Mouse (Mus musculus): Measurements from ENCODE around the gene Rnaseh2c. TPM values are rescaled to one million over a fixed set of nuclear protein-coding genes. Genes with fewer than 3 reads are reported as not detected.

Rnaseh2c gene
- polyA plus RNA-seq, 1 experiment from 2014 or later: 79.1 TPM

DNA sequence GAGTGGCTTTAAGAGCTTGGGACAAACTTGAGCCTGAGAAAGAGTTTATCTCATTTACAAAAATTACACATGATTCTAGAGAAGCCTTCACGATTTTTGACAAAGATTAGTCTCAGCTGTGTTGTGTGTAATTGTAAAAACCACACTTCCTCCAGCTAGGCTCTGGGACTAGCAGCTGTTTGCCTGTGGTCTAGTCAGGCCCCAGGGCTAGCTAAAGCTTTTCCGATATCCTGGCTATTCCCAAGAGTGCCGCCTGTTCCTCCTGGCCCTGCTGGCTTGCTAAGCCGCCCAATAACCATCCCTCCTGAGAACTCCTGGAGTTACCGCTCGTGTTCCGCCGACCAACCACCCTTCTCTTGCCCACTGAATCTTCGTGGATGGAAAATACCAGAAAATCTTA, 30.4 kb downstream of the Rnaseh2c start:
- DNase-seq: no peak
- peaks cover 11% of the 10 kb centered on the region for H3K4me1 ChIP-seq (ENCODE audit: insufficient read depth)
- WGBS (ENCODE audit: insufficient replicate concordance): 71% methylated on average over 9 of the region's 9 CpGs
- no peaks in the 10 kb centered on the region for H3K36me3 ChIP-seq (replicated peaks; ENCODE audit: insufficient read depth, low read length)
- H3K9me3 ChIP-seq (ENCODE audit: low read length): no peaks in the 10 kb centered on the region
- no peak overlapping the region for H3K4me3 ChIP-seq (ENCODE audit: low read depth, low read length)
- no peak overlapping the region for H3K9ac ChIP-seq (replicated peaks)
- H3K27me3 ChIP-seq (ENCODE audit: insufficient read depth, low read length): no peaks in the 10 kb centered on the region
- no peak for TF ChIP-seq EP300 (IDR thresholded peaks at IDR 0.05; ENCODE audit: low read depth)
- TF ChIP-seq CTCF (IDR thresholded peaks at IDR 0.05; ENCODE audit: low read depth): no peak
- H3K4me2 ChIP-seq (ENCODE audit: low read depth, low read length): no peak overlapping the region
- H3K27ac ChIP-seq (ENCODE audit: low read depth): no peak overlapping the region
- no peak for ATAC-seq

DNA sequence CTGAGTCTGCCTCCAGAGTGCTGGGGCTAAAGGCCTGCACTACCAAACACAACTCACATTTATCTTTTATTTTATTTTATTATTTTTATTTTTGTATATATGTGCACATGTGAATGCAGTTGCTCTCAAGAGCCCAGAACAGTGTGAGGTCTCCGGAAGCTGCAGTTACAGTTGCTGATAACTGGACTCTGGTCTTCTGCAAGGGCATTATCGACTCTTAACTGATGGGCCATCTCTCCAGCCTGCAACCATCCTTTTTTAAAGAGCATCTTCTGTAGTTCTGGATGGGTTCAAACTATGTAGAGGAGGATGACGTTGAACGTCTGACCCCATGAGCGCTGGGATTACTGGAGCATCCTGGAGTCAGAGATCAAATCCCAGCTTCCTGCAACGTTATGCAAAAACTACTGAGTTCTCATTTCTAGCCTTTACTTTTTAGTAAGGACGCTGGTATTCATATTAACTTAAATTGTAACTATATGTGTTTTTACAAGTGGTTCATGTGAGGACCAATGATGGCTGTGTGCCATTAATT, 34.4 kb downstream of the Rnaseh2c start:
- Histone ChIP-seq H3K4me1 (ENCODE audit: insufficient read depth) (peaks cover 26% of the 10 kb centered on the region), H3K36me3 (replicated peaks; ENCODE audit: insufficient read depth, low read length) (peaks cover 23% of the 10 kb centered on the region), H3K27me3 (ENCODE audit: insufficient read depth, low read length) (no peaks in the 10 kb centered on the region), H3K9me3 (ENCODE audit: low read length) (no peaks in the 10 kb centered on the region), H3K27ac (ENCODE audit: low read depth) (peak overlapping the region; percentile 95; the same call in 1 of the 2 replicates), H3K9ac (replicated peaks) (peak overlapping the region; percentile 90; the same call in 1 of the 2 replicates), H3K4me2 (ENCODE audit: low read depth, low read length) (peak overlapping the region; percentile 97), H3K4me3 (ENCODE audit: low read depth, low read length) (no peak overlapping the region)
- no peak for DNase-seq
- no peak for TF ChIP-seq EP300 (IDR thresholded peaks at IDR 0.05; ENCODE audit: low read depth)
- TF ChIP-seq CTCF (IDR thresholded peaks at IDR 0.05; ENCODE audit: low read depth): no peak
- 64% methylated on average over 7 of the region's 7 CpGs for WGBS (ENCODE audit: insufficient replicate concordance)
- ATAC-seq: no peak

DNA sequence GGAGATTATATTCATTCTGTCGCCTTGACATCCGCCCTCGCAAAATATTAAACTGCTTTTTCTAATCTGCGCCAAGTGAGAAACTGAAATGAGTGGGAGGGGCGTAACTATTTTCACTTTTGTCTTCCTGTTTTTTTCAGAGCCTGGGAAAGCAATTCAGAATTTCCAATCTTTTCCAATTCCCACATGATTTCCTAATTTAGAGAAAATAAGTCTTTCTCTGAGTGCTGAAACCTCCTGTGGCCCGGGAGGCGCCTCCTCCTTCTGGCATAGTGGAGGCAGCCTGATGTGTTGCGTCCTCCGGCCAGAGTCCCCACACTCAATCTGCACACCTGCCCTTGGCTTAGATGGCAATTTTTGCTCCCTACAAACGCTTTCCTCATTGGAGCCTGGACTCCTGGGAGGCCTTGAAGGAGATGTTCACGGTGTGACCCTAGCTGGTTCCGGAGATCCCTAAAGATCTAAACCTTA, 34.9 kb downstream of the Rnaseh2c start:
- Histone ChIP-seq H3K4me1 (ENCODE audit: insufficient read depth) (peaks cover 26% of the 10 kb centered on the region), H3K4me2 (ENCODE audit: low read depth, low read length) (peak overlapping the region; percentile 97), H3K9ac (replicated peaks) (peak overlapping the region; percentile 90), H3K9me3 (ENCODE audit: low read length) (no peaks in the 10 kb centered on the region), H3K4me3 (ENCODE audit: low read depth, low read length) (peak overlapping the region; percentile 84), H3K27ac (ENCODE audit: low read depth) (peak overlapping the region; percentile 95), H3K27me3 (ENCODE audit: insufficient read depth, low read length) (no peaks in the 10 kb centered on the region), H3K36me3 (replicated peaks; ENCODE audit: insufficient read depth, low read length) (peaks cover 29% of the 10 kb centered on the region)
- TF ChIP-seq EP300 (IDR thresholded peaks at IDR 0.05; ENCODE audit: low read depth): no peak
- TF ChIP-seq CTCF (IDR thresholded peaks at IDR 0.05; ENCODE audit: low read depth): no peak
- ATAC-seq: peak; percentile 9; the same call in 1 of the 2 replicates
- DNase-seq: no peak
- 30% methylated on average over 12 of the region's 12 CpGs for WGBS (ENCODE audit: insufficient replicate concordance)

DNA sequence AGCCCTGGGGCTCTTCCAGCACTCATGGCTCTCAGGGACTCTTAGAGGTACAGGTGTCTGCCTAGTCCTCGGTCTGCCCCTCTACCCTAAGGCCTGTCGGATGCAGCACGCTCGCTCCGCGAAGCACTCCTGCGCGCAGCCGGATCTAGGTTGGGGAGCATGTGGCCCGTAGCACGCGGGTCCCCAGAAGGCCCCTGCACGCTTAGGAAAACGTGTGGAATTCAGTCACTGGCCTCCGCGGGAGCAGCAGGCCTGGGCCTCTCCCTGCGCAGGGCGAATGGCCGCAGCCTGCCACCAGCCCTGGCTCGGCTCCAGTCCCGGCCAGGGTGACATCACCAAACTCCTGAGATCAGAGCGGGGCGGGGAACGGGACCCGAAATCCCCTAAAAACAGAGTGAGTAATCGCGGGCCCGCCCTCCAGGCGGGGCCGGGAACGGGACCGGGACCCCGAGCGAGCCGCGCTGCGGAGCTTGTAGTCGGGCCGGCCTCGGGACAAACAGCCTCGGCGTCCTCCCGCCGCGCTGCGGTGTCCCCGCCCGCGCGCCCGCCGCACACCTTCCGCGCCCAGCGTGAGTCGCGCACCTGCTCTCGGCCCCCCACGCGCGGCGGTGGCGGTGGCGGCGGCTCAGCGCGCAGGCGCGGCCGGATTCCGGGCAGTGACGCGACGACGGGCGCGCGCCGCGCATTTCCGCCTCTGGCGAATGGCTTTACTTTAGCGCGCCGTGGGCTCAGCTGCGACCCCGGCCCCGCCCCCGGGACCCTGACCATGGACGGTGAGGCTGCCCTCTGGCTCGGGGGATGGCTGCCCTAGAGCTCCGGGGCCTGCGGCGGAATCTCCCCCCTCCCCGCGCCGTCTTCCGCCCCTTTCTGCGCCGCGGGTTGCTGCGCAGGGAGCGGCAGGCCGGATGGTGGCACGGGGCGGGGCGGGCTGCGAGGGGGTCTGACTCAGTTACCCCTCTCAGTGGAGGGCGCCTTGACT, 35.7 kb downstream of the Rnaseh2c start, which contains the start of gene Rela:
Gene Rela (plus strand): TSS at position 415 of the 979 bp plus-strand sequence.
- Histone ChIP-seq H3K4me3 (ENCODE audit: low read depth, low read length) (peak within 1 kb of the TSS; percentile 84), H3K4me1 (ENCODE audit: insufficient read depth) (peaks cover 26% of the 10 kb centered on the region), H3K4me2 (ENCODE audit: low read depth, low read length) (peak within 1 kb of the TSS; percentile 97), H3K27me3 (ENCODE audit: insufficient read depth, low read length) (no peaks in the 10 kb centered on the region), H3K27ac (ENCODE audit: low read depth) (peak within 1 kb of the TSS; percentile 95), H3K36me3 (replicated peaks; ENCODE audit: insufficient read depth, low read length) (peaks cover 36% of the 10 kb centered on the region), H3K9ac (replicated peaks) (peak within 1 kb of the TSS; percentile 90), H3K9me3 (ENCODE audit: low read length) (no peaks in the 10 kb centered on the region)
- TF ChIP-seq CTCF (IDR thresholded peaks at IDR 0.05; ENCODE audit: low read depth): no peak
- TF ChIP-seq EP300 (IDR thresholded peaks at IDR 0.05; ENCODE audit: low read depth): no peak
- ATAC-seq (peak; percentile 91), DNase-seq (peak; percentile 90)
- 2% methylated on average over 62 of the region's 109 CpGs for WGBS (ENCODE audit: insufficient replicate concordance)

DNA sequence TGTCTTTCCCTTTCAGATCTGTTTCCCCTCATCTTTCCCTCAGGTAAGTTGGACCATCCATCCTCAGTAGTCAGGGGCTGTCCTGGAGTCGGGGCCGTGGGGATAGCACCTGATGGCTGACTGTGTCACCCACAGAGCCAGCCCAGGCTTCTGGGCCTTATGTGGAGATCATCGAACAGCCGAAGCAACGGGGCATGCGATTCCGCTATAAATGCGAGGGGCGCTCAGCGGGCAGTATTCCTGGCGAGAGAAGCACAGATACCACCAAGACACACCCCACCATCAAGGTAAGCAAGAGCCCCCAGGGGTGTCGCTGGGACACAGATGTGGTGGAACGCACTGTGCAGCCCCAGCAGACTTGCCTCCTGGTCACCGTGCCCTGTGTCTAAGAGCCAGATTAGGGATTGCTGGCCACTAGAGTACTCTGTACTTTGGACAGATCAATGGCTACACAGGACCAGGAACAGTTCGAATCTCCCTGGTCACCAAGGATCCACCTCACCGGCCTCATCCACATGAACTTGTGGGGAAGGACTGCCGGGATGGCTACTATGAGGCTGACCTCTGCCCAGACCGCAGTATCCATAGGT, 36.8 kb downstream of the Rnaseh2c start:
- ATAC-seq: peak; percentile 14; the same call in 1 of the 2 replicates
- WGBS (ENCODE audit: insufficient replicate concordance): 79% methylated on average over 18 of the region's 18 CpGs
- TF ChIP-seq CTCF (IDR thresholded peaks at IDR 0.05; ENCODE audit: low read depth) (no peak), EP300 (IDR thresholded peaks at IDR 0.05; ENCODE audit: low read depth) (no peak)
- H3K27me3 ChIP-seq (ENCODE audit: insufficient read depth, low read length): no peaks in the 10 kb centered on the region
- peaks cover 26% of the 10 kb centered on the region for H3K4me1 ChIP-seq (ENCODE audit: insufficient read depth)
- peak overlapping the region; percentile 97 for H3K4me2 ChIP-seq (ENCODE audit: low read depth, low read length)
- H3K4me3 ChIP-seq (ENCODE audit: low read depth, low read length): peak overlapping the region; percentile 84
- H3K9ac ChIP-seq (replicated peaks): peak overlapping the region; percentile 90
- peak overlapping the region; percentile 95 for H3K27ac ChIP-seq (ENCODE audit: low read depth)
- H3K9me3 ChIP-seq (ENCODE audit: low read length): no peaks in the 10 kb centered on the region
- peaks cover 47% of the 10 kb centered on the region for H3K36me3 ChIP-seq (replicated peaks; ENCODE audit: insufficient read depth, low read length)
- DNase-seq: peak; percentile 29

DNA sequence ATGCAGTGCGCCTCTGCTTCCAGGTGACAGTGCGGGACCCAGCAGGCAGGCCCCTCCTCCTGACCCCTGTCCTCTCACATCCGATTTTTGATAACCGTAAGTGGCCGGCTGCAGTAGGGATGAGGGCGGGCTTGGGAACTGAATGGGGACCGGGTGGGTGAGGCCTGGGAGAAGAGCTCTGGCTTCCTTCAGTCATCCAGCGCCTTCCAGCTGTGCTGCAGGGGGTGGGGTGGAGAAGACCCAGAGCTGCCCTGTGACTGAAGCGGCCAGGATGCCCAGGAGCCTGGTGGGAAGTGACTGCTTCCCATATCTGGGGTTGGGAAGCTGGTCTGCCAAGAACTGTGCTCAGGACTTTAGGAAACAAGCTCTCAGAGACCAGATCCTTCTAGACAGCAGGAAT, 38.7 kb downstream of the Rnaseh2c start:
- ATAC-seq (no peak), DNase-seq (peak; percentile 21)
- Histone ChIP-seq H3K27me3 (ENCODE audit: insufficient read depth, low read length) (no peaks in the 10 kb centered on the region), H3K4me2 (ENCODE audit: low read depth, low read length) (no peak overlapping the region), H3K9me3 (ENCODE audit: low read length) (no peaks in the 10 kb centered on the region), H3K4me1 (ENCODE audit: insufficient read depth) (peaks cover 26% of the 10 kb centered on the region), H3K4me3 (ENCODE audit: low read depth, low read length) (no peak overlapping the region), H3K27ac (ENCODE audit: low read depth) (no peak overlapping the region), H3K36me3 (replicated peaks; ENCODE audit: insufficient read depth, low read length) (peaks cover 62% of the 10 kb centered on the region), H3K9ac (replicated peaks) (no peak overlapping the region)
- WGBS (ENCODE audit: insufficient replicate concordance): 84% methylated on average over 9 of the region's 9 CpGs
- TF ChIP-seq EP300 (IDR thresholded peaks at IDR 0.05; ENCODE audit: low read depth) (no peak), CTCF (IDR thresholded peaks at IDR 0.05; ENCODE audit: low read depth) (no peak)
